Mouse (Mus musculus) liver, adult 2 months (tissue): ENCODE results near the gene Mettl21c.

Experiments used
- CTCF ChIP-seq: fragments of 200-500 bp; IDR thresholded peaks from 2 replicates; pipeline ENCODE4 v1.5.1; 2011; ENCODE audit warnings: low read depth, low read length, control low read depth
- POLR2A ChIP-seq: fragments of 200-500 bp; IDR thresholded peaks from 2 replicates; pipeline ENCODE4 v1.6.1; 2011; ENCODE audit warnings: low read length, control low read depth; ENCODE audit not compliant: insufficient read depth; ENCODE audit errors: extremely low read depth

GRCm38 (mm10) chr1:44063439-44063838 is 43.6 kb upstream of the Mettl21c start:
- TF ChIP-seq POLR2A, result no peak
- TF ChIP-seq CTCF, result no peak
